Mouse (Mus musculus) left cerebral cortex, postnatal 36 days (tissue): ENCODE measurements around the gene Galk1. TPM values are rescaled to one million over a fixed set of nuclear protein-coding genes. Genes with fewer than 3 reads are reported as not detected.
"Not testable (repeated sequence)": the region's sequence is repeated elsewhere in the genome, so short reads cannot be mapped to it uniquely, and the experiment has no call there.

Experiments used
- DNase-seq, 2 experiments: peaks; one replicate each; pipeline ENCODE4 v3.0.0; 2021 to 2022; ENCODE audit warnings: low spot score in 2 of 2, mixed read lengths in 1 of 2
- intact Hi-C: fragments of 180-260 bp; cut with DNase I; formaldehyde crosslinking; loops from one replicate; pipeline ENCODE4 v1.15.1; 2025
- total RNA-seq, 2 experiments: library from RNA; stranded (reverse); gene quantifications; 2 replicates each; pipeline ENCODE4 v1.2.3; 2021

The Galk1 gene
- total RNA-seq, 2 experiments from 2014 or later, result 15.8 to 18.6 TPM

DNA sequence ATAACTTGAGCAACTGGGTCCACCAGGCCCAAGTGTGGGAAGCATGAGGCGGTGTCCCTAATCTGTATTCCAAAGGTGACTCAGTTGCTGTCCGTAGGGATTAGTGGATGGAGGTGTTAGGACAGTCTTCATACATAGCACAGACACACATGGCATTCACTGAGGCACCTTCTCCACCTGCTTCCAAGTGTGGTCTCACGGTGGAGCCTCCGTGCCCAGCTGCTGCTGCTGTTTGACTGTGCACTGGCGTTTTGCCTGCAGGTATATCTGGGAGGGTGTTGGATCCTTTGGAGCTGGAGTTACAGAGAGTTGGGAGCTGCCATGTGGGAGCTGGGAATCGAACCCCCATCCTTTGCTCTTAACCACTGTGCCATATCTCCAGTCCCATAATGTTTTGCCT lies 22.1 kb upstream of the Galk1 start:
- no peak for DNase-seq
- intact Hi-C loops, result no loop called here

DNA sequence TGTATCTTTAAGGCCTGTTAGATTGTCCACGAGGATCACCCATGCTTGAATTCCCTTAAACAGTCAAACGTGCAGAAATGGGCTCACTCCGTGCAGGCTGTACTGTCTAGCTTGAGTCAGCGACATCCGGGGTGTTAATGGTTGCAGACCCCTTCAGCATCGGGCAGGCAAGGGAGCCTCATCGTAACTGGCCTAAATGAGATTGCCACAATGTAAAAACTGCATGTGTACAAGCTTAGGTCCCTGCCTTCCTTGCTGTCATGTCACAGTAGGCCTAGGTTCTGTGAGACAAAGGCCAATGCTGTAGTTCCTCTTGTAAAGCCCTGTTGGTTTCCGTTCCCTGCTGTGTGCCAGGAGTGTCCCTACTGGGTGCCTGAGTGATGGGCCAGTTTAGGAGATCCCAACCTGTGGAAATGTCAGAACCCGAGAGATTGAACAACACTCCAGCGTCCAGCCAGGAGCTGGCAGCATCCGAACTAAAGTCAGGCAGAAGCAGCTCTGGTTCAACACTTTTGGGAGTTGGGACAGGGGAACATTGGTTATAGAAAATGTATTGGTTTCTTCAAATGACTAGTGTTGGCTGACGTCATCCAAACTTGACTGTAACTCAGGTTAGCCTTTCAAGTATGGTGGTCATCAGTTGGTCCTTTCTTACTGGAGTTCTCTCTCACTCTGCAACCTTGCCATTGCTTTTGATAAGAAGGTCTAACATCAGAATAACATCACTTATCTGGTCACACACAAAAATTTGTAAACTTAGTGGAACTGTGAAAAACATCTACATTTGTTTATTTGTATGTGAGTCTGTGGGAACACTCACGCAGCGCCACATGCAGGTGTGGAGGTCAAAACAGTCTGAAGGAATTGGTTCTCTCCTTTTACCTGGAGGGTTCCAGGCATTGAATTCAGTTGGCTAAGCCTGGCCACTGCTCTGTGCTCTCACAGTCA lies 18.7 kb upstream of the Galk1 start:
- intact Hi-C loops, result loop anchor here (2.0 kb wide), 2 partner anchors 56 to 100 kb away; partner anchors contain the start of genes Trim65 and Wbp2
- no peak for DNase-seq

DNA sequence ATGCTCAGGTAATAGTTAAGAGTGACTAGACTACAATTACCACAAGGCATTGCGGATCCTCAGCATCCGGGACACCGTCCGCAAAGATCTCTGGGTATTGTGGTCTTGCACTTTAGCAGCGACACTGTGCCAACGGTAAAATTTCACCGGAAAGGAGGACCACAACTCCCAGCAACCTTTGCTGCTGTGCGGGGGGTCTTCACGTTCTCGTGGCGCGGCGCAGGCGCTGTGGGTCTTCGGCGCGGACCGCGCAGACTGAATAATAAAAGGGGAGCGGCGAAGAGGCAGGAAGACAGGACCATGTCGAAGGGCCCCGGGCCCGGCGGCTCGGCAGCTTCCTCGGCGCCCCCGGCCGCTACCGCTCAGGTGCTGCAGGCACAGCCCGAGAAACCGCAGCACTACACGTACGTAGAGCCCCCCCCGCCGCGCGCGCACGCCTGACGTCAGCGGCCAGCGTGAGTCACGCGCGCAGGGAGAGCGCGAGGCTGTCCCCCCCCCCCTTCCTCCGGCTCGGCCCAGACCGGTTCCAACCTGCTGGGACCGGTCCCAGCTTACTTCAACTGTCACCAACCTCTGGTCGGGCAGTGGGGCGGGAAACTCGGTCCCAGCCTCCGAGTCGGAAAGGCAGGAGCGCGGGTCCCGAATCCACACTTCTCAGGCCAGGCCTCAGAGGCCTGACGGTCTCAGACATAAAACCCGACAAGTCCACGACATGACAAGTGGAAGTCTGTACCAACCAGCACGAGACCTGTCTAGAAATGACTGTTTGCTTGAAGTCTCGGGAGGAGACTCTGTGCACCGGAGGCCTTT lies 17.8 kb upstream of the Galk1 start, which contains the start of gene Unk:
Gene Unk, plus strand, starts transcription at position 235 of the 810 bp plus-strand sequence.
- intact Hi-C loops, result loop anchor here (2.0 kb wide), 2 partner anchors 57 to 101 kb away; partner anchors contain the start of genes Trim65 and Wbp2
- peak; percentile 97 to 98 for DNase-seq

DNA sequence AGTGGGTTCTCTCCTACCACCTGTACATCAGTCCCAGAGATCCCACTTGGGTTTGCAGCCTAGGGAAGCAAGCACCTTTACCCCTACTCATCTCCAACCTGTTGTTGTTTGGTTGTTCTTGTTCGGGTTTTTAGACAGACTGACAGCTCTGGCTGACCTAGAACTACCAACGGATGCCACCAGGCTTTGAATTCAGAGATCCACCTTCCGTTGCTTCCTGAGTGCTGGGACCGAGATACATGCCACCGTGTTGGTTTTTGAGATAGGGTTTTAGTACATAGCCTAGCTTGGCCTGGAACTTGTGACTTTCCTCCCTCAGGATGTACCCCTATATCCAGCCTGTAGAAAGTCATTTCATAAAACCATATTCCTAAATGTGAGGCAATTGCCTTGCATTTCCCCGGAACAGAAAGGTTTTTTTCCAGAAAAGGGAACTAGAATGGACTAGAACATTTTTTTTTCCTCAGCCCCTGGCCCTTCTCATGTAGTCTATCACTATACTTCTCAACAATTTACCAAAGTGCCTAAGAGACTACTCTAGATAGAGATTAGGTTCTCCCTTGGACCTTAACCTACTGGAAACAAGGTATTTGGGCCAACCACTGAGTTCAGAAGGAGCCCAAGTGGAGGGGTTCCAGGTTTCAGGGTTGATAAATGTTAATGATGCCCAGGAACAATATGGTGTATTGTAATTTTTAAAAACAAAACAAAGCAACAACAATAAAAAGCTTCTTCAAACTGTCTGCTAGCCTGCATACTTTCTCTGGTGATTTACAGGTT lies 16.8 kb upstream of the Galk1 start:
- DNase-seq, result no peak

DNA sequence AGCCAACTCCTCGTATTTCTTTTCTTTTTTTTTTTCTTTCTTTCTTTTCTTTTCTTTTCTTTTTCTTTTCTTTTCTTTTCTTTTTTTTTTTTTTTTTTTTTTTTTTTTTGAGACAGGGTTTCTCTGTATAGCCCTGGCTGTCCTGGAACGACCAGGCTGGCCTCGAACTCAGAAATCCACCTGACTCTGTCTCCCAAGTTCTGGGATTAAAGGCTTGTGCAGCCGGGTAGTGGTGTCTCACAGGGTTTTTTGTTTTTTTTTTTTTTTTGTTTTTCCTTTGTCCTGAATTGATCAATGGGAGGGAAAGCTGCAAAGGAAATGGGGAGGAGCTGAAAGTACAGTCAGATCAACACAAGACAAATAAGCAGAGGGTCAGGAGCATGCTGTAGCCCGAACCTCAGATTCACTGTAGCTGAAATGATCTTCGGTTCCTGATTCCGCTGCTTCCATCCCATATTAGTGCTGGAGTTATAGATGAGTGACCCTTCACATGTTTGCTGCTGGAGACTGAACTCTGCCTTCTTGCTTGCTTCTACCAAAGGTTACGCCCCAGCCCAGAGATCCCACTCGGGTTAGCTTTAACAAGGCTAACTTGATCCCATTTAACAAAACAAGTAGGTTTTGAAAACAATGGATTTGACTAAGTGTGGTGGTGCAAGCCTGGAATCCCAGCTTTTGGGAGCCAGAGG lies 15.8 kb upstream of the Galk1 start:
- DNase-seq, result no peak
- intact Hi-C loops, result no loop called here

More for the DNA sequence above, 16.8 kb upstream of the Galk1 start:
- intact Hi-C loops, result no loop called here

DNA sequence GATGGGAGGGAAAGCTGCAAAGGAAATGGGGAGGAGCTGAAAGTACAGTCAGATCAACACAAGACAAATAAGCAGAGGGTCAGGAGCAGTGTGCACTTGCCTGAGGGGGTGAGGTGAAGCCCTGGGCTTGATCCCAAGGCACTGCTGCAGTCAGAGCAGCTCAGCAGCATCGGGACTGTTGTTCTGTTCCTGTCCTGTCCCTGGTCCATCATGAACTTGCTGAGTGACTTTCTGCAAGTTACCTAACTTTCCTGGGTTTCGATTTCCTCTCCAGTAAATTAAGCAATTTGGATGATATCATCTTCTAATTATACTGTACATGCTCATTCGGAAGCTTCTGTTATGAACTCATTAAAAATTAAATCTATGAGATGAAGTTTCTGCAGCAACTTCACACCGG lies 15.2 kb upstream of the Galk1 start, which contains the start of gene H3f3b:
Gene H3f3b, minus strand, starts transcription at position 207 of the 400 bp plus-strand sequence.
- intact Hi-C loops, result no loop called here
- DNase-seq, result no peak

DNA sequence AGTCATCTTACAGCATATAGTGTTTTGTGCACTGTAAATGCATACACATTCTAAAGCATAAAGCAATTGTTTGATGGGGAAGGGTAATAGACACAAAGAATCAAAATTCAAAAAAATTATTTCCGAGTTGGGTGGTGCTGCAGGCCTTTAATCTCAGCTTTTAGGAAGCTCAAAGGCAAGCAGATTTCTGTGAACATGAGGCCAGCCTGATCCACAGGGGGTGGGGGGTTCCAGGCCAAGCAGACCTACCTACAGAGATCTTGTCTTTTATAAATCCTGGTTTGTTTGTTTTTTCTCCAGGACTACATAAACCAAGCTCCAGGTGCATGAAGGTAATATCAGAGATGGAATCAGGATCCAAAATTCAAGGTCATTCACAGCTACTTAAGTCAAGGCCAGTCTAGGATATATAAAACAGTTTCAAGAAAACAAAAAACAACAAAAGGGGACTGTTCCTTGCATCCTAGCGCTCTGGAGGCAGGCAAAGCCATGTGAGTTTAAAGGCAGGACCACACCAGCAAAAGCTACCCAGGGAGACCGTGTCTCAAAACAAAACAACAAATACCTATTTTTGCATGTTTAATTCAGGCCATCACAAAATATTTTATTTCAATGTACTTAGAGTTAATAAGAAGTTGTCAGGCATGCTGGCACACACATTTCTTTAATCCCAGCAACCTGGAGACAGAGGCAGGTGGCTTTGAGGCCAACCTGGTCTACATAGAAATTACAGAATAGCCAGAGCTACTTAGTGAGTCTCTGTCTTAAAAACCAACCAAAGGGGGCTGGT lies 12.7 kb upstream of the Galk1 start:
- DNase-seq, result no peak
- intact Hi-C loops, result no loop called here

DNA sequence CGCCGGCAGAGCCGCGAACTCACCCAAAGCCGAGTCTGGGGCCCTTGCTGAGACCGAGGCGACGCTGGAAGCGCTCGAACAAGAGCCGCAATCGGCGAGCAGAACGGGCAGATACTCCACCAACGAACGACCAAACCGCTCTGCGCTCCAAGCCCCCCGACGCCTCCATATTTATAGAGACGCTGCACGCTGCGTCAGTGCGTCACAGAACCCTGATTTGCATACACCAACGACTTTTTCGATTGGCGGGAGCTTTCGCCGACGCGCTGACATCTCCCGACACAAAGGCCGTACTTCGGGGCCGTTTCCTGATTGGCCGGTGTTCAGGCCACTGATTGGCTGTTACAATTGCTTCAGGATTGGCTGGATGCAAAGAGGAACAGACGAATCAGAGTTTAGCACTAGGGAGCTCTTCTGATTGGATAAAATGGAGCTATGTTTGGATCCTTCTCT lies 11.9 kb upstream of the Galk1 start:
- intact Hi-C loops, result no loop called here
- peak; percentile 94 to 95 for DNase-seq

DNA sequence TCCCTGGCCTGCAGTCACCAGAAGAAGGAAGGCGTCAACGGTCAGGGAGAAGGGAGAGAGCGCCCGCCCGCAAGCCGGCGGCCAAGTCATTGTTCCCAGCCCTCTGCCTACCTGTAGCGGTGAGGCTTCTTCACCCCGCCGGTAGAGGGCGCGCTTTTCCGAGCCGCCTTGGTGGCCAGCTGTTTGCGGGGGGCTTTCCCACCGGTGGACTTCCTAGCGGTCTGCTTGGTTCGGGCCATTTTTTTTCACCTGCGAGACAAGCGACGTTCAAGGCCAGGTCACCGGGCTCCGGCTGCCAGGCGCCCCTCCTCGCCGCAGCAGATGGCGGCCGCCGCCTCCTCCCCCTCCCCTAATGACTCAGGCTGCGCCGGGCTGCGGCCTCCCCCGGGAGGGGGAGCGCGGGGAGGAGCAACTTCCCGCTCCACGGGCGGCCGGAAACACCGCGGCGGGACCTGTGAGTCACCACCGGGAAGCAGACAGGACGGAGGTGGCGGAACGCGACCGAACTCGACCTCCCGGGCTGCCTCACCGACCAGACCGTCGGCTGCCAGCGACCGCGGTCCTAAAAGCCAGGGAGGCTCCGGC lies 11.3 kb upstream of the Galk1 start:
- peak; percentile 80 to 81 for DNase-seq
- intact Hi-C loops, result no loop called here

DNA sequence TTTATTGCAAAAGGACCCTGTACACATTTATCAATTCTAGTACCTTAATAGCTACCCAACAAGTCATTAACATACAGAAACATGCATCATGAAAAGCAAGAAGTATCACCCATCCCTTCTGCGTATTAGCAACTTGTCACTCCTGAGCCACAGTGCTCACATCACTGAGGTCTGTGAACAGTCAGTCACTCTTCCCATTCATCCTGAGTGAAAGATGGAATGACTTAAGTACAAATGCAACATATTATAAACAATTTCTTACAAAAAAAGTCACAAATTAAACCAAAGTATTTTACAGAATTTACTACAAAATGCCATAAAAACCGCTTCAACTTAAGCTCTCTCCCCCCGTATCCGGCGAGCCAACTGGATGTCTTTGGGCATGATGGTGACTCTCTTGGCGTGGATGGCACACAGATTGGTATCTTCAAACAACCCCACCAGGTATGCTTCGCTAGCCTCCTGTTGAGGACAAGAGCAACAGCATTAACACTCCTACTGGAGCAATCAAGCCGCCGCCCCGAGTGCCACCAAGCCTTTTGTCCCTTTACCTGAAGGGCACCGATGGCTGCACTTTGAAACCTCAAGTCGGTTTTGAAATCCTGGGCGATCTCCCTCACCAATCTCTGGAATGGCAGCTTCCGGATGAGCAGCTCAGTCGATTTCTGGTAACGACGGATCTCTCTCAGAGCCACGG lies 10.7 kb upstream of the Galk1 start:
- intact Hi-C loops, DNase-seq: not testable (repeated sequence)

DNA sequence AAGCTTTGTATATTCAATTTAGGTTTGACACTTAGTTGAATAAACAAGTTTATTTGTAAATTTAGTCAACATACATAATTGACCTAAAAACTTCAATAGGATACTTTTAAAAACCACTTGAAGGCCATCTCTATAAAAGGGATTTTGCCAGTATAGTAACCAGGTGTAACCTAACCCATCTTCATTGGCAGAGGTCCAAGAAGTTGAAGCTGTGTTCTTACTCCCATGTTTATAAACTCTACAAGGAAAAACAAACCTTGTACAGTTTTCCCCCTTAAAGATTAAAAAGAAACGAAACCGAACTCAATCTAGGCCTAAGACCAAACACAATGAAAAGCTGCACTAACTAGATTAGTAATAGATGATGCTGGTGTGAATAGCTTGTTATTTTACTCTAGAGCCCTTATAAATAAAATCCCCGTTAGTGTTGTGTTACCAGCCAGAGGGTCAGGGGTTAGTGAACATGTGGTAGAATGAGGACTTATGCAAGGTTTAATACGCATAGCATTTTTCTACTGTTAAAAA lies 9.8 kb upstream of the Galk1 start:
- intact Hi-C loops, result no loop called here
- no peak for DNase-seq

DNA sequence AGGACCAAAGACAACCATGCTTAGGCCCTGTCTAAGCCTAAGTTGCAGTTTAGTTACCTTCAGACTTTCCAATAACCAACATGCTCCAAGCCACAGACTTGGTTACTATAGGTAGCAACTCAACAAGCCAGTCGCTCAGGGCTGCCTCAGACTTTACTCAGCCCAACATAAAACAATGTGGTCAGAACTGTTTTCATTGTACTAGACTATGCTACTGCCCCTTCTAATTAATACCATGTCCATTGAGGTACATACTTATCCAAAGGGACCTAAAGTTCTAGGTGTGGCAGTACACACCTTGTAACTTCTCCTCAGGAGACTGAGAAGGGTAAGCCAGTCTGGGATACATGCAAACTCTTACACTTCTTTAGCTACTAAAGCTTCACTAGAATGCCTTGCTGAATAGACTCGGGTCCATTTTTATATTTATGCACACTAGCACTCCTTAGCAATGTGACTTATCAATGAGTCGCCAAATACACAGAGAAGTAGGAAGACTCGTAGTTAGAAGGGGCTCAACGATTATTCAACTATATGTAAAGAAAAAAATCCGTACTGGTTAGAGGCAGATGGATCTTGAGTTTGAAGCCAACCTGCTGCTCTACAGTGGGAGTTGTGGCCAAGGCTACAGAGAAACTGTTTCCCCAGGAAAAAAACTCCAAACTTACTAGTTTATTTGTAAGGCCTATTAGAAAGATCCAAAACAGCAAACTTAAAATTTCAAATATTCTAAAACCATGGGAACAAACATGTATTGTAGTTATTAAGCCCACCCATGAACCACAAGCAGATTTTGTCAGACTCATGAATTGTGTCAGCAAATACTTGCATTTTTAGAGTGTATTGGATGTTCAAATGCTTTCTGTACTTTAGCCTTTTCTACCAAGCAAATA lies 9.1 kb upstream of the Galk1 start:
- intact Hi-C loops, result no loop called here
- no peak for DNase-seq

DNA sequence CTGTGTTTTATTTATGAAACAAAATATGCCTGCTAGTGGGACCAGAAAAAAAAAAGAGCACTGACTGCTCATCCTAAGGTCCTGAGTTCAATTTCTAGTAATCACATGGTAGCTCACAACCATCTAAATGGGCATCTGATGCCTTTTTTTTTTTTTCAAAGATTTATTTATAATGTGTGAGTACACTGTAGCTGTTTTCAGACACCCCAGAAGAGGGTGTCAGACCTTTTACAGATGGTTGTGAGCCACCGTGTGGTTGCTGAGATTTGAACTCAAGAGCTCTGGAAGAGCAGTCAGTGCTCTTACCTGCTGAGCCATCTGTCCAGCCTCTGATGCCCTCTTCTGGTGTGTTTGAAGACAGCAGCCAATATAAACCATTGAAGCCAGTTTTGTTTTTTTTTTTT lies 8.0 kb upstream of the Galk1 start:
- intact Hi-C loops, result no loop called here
- DNase-seq, result no peak

DNA sequence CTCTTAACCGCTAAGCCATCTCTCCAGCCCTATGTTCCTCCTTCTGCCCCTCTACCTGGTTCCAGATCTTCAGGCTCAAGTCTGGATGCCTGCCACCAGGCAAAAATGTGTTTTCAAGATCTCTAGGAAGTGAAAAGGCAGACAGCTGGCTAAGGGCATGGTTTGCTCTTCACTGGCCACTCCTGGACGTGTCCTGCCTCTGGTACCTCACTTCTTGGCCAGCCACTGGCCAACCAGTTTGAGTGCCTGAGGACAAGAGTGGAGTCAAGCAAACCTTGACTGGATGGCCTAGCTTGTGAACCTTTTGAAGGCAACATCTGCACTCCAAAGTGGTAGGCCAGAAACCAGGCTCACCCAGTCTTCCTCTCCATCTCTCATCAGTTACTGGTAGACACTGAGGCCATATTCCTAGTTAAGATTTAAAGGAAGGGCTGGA lies 7.5 kb upstream of the Galk1 start:
- intact Hi-C loops, result no loop called here
- DNase-seq, result no peak

DNA sequence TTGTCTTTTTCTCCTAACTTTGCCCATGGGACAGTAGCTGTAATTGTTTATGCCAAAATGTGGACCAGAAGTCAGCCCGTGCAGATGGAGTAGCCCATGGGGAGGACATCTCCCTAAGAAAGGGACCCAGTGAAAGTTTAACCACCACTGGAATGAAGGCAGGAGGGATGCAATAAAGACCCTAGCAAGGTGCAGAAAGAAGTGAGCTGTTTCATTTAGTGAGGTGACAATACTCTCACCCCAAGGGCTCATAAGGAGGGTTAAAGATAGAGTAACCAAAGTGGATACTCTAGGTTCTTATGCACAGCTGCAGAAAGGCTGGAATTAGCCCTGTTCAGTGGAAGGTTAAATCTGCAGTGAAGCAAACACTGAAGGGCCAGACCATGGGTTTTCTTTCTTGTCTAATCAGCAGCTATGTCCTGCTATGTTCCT lies 6.9 kb upstream of the Galk1 start:
- DNase-seq, result no peak
- intact Hi-C loops, result no loop called here

DNA sequence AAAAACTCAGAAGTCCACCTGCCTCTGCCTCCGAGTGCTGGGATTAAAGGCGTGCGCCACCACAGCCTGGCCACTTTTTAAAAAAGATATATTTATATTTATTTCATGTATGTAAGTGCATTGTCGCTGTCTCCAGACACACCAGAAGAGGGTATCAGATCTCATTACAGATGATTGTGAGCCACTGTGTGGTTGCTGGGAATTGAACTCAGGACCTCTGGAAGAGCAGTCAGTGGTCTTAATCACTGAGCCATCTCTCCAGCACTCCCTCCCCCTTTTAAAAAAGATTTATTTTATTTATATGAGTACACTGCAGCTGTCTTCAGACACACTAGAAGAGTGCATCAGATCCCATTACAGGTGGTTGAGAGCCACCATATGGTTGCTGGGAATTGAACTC lies 6.3 kb upstream of the Galk1 start:
- intact Hi-C loops, DNase-seq: not testable (repeated sequence)
